Mouse (Mus musculus) limb, embryonic 11.5 days (tissue): ENCODE measurements around the gene Tmem38b. TPM values are rescaled to one million over a fixed set of nuclear protein-coding genes. Genes with fewer than 3 reads are reported as not detected.
"Not testable (repeated sequence)": the region's sequence is repeated elsewhere in the genome, so short reads cannot be mapped to it uniquely, and the experiment has no call there.

Experiments used
- ATAC-seq: fragments of 200-750 bp; cut with Nextera tagmentation; 2 replicates; pipeline ENCODE4 v1.8.0; 2017; ENCODE audit warnings: low read depth; ENCODE audit not compliant: insufficient number of reproducible peaks, low FRiP score, low TSS enrichment
- DNase-seq: peaks from one replicate; pipeline ENCODE4 v3.0.0-alpha.2; 2015; ENCODE audit warnings: low spot score
- H3K27ac ChIP-seq: fragments of 300-500 bp; sonication (generic); replicated peaks from 2 replicates; pipeline ENCODE4 v1.5.1; 2014; ENCODE audit warnings: low read depth, mild to moderate bottlenecking, low read length
- H3K27me3 ChIP-seq: fragments of 300-500 bp; sonication (generic); 2 replicates; pipeline ENCODE4 v1.6.1; 2014; ENCODE audit warnings: mild to moderate bottlenecking, low read length, mixed read lengths; ENCODE audit not compliant: control insufficient read depth, insufficient read depth
- H3K36me3 ChIP-seq: fragments of 300-500 bp; sonication (generic); 2 replicates; pipeline ENCODE4 v1.6.1; 2014; ENCODE audit warnings: mild to moderate bottlenecking, low read length, moderate library complexity, mixed read lengths; ENCODE audit not compliant: control insufficient read depth, insufficient read depth
- H3K4me1 ChIP-seq: fragments of 300-500 bp; sonication (generic); 2 replicates; pipeline ENCODE4 v1.6.1; 2014; ENCODE audit warnings: low read length, mixed read lengths; ENCODE audit not compliant: control insufficient read depth, insufficient read depth
- H3K4me2 ChIP-seq: fragments of 300-500 bp; sonication (generic); 2 replicates; pipeline ENCODE4 v1.6.1; 2014; ENCODE audit warnings: low read depth, mild to moderate bottlenecking, moderate library complexity; ENCODE audit not compliant: severe bottlenecking
- H3K4me3 ChIP-seq: fragments of 300-500 bp; sonication (generic); 2 replicates; pipeline ENCODE4 v1.5.1; 2014; ENCODE audit warnings: low read depth, low read length
- H3K9ac ChIP-seq: fragments of 300-500 bp; sonication (generic); 2 replicates; pipeline ENCODE4 v1.6.1; 2014; ENCODE audit warnings: mild to moderate bottlenecking, low read length
- H3K9me3 ChIP-seq: fragments of 300-500 bp; sonication (generic); 2 replicates; pipeline ENCODE4 v1.6.1; 2016; ENCODE audit warnings: low read length; ENCODE audit not compliant: control insufficient read depth
- WGBS: fragments of 180-500 bp; shearing (Covaris S2); extraction: QIAGEN DNeasy Blood & Tissue Kit; methylation state at CpG from one replicate; pipeline ENCODE4 v1.1.7; 2014; 5-methylcytosine and 5-hydroxymethylcytosine counted together
- polyA plus RNA-seq: library from polyadenylated mRNA; unstranded; fragments of >200 nt; fragmentation: Nextera tagmentation; extraction: Ambion mirVana; gene quantifications from 2 replicates; pipeline ENCODE4 v1.2.1, GENCODE M21; 2014

Gene Tmem38b
- polyA plus RNA-seq, 1 experiment from 2014 or later: 5.4 TPM

DNA sequence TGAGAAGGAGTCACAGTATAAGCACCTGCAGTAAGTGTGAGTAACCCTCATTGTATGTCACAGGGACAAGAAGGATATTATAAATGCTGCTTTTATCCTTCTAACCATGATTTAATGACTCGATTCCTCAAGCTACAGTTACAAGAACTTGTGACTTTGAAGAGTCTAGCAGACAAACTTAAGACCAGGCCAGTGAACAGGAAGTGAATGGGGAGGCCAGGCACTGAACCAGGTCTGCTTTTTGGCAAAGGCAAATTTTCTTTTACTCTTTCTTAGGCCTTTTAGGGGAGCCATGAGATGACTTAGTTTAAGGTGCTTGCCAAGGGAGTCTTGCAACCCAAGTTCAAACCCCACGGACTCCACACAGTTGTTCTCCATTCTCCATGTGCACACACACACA lies 30.1 kb upstream of the Tmem38b start:
- 89% methylated on average over 2 of the region's 2 CpGs for WGBS
- H3K4me1 ChIP-seq: no peaks in the 10 kb centered on the region
- H3K27ac ChIP-seq: no peak overlapping the region
- no peak overlapping the region for H3K9ac ChIP-seq
- H3K9me3 ChIP-seq: no peaks in the 10 kb centered on the region
- no peaks in the 10 kb centered on the region for H3K36me3 ChIP-seq
- ATAC-seq: no peak
- H3K4me3 ChIP-seq: no peak overlapping the region
- H3K4me2 ChIP-seq: no peak overlapping the region
- no peaks in the 10 kb centered on the region for H3K27me3 ChIP-seq
- no peak for DNase-seq

DNA sequence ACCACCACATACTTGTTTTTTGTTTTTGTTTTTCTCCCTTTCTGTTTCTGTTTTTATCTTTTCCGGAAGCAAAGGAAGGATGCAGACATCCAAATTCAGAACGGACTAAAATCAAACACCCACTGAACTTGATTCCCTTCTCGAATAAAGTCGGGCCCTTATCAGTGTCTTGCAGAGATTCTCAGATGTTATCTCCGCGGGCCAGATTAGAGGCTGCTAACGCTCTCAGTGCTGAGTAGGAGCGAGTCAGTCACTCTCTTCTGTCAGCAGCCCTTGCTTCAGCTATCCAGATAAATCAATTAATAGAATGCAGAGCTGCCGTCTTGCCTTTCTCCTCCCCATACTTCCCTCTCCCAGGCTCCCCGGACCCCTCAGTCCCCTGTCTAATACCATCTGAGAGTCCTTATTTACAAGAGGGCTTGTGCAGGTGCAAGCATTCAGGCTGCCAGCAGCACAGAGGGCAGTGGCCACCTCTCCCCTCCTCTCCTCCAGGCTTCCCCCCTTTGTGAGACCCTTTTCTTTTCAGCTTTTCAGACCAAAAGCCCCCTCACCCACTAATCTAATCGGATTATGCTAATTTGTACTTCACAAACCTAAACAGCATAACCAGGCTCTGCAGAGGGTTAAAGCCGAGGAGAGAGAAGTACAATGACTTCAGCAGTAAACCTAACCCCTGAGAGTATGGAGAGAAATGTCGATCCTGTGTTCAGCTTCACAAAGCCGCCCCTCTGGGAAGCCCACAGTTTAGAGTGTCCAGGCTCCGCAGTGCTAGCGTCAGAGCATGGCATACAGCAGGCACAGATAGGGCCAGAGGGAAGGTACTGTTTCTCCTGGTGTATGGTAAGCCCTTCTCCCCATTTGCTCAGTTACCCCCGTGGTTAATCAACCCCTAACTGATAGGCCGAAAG lies 28.7 kb upstream of the Tmem38b start:
- H3K4me2 ChIP-seq: no peak overlapping the region
- H3K4me1 ChIP-seq: no peaks in the 10 kb centered on the region
- no peaks in the 10 kb centered on the region for H3K9me3 ChIP-seq
- no peak overlapping the region for H3K4me3 ChIP-seq
- H3K36me3 ChIP-seq: no peaks in the 10 kb centered on the region
- H3K9ac ChIP-seq: no peak overlapping the region
- 30% methylated on average over 18 of the region's 18 CpGs for WGBS
- DNase-seq: no peak
- H3K27ac ChIP-seq: no peak overlapping the region
- ATAC-seq: no peak
- no peaks in the 10 kb centered on the region for H3K27me3 ChIP-seq

DNA sequence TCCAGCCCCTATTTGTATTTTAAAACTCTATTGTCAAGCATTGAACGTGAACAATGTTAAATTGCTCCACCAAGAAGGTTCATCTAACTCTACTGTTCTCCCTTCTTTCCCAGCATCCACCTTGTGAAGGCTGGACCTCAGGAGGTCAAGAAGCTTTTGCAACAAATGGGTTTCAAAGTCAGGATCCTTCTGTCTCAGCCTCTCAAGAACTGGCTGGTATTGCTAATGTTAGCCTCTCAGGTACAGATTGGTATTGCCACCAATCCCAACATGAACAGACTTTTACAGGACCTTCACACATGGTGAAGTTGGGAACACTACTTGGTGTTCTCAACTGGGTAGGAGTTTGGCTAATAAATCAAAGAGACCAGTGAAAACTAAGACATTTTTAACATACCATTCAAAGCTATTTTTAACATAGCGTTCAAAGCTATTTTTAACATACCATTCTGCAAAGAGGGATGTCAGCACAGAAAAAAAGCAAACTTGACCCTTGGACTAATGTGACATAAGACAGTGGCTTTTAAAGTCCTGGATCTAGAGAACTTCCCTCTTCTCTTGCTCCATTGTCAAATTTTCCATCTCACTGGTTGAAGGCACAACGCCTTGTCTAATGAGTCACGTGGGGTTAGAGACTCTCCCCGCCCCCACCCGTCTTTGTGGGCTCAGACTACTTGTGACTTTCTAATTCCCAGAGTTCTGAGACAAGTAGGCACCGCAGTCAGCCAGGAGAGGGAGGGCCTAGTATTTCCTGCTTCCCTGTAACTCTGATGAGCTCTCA lies 26.8 kb upstream of the Tmem38b start:
- Histone ChIP-seq H3K4me2 (no peak overlapping the region), H3K9me3 (no peaks in the 10 kb centered on the region), H3K4me1 (no peaks in the 10 kb centered on the region), H3K36me3 (no peaks in the 10 kb centered on the region), H3K9ac (no peak overlapping the region), H3K27ac (no peak overlapping the region), H3K4me3 (no peak overlapping the region), H3K27me3 (no peaks in the 10 kb centered on the region)
- DNase-seq: no peak
- 69% methylated on average over 7 of the region's 7 CpGs for WGBS
- no peak for ATAC-seq

DNA sequence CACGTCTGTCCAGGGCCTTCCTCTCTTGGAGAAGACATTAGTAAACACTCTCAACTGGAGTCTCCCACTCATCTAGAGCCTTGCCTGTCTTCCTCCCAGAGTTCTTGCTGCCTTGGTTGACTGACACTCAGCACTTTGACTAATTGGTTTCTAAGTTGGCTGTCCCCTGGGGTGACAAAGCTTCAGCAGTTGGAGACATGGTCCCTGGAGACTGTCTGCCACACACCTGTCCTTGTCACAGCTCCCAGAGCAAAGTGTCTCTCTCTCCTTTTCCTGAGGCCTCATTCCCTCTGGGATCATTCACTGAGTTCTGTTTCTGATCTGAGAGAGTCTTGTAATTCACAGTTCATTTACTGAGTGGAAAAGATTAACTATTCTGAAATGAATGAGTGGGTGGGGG lies 26.1 kb upstream of the Tmem38b start:
- no peak for DNase-seq
- 77% methylated on average over 1 of the region's 1 CpGs for WGBS

DNA sequence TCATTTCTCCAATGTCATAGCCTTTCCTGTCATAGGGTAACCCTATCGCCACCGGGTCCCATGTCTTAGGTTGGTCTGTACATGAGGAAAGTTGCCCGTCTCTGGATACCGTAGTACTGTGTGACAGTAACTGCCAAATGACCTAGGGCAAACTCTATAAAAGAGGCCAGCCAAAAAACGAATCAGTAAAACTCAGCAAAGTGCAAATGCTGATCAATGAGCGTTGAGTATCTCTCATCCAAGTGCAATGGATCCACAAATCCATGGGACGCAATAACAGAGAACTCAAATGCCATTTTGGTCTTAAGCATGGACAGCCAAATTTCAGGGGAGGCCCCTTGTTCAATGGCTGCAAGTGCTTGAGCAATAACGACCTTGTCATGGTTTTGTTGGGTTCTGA lies 22.2 kb upstream of the Tmem38b start:
- H3K4me1 ChIP-seq, H3K4me3 ChIP-seq, ATAC-seq, H3K27me3 ChIP-seq, H3K27ac ChIP-seq, H3K36me3 ChIP-seq, H3K9ac ChIP-seq, DNase-seq, H3K9me3 ChIP-seq, H3K4me2 ChIP-seq: not testable (repeated sequence)
- WGBS: 94% methylated on average over 8 of the region's 8 CpGs

More for the DNA sequence above, 26.1 kb upstream of the Tmem38b start:
- Histone ChIP-seq H3K27ac (no peak overlapping the region), H3K27me3 (no peaks in the 10 kb centered on the region), H3K9me3 (no peaks in the 10 kb centered on the region), H3K4me3 (no peak overlapping the region), H3K9ac (no peak overlapping the region), H3K36me3 (no peaks in the 10 kb centered on the region), H3K4me2 (no peak overlapping the region), H3K4me1 (no peaks in the 10 kb centered on the region)
- ATAC-seq: no peak

DNA sequence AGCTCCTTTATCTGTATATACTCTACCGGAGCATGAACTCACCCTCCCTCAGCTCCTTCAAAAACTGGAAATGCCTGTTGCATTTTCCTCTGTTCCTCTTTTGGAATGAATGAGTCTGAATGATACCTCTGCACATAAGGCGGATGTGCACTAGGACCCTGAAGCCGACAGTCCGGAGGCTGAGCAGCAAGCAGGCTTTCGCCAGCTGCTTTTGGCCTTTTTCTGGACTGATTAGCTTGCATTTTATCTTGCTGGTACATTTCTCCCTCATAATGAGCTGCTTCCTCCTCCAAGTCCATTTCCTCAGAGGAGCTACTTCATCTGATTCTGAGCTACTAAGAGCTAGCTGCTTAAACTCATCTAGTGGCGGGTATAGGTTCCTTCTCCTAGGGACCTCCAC lies 19.4 kb upstream of the Tmem38b start:
- H3K27ac ChIP-seq, H3K4me2 ChIP-seq, H3K36me3 ChIP-seq, H3K4me1 ChIP-seq, H3K27me3 ChIP-seq, H3K9me3 ChIP-seq, H3K9ac ChIP-seq, H3K4me3 ChIP-seq, ATAC-seq, DNase-seq: not testable (repeated sequence)
- WGBS: 92% methylated on average over 6 of the region's 6 CpGs

DNA sequence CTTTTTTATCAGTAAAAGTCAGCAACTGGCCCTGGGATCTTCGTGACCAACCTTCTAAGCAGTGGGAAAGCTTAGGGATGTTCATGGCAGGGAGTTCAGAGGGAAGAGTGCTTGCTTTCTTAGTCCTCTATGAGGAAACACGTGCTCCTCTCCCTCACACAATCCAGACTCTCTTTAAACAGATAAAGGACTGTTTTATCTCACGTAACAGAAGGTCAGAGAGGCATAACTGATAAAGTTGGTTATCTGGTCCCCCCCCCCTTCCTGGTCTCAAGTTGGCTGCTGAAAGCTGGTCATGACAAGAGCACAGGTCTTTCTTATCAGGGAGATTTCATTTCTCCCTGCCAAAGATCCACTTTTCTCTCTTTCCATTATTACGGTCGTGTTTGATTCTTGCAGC lies 7.5 kb upstream of the Tmem38b start:
- Histone ChIP-seq H3K4me1 (no peaks in the 10 kb centered on the region), H3K27ac (no peak overlapping the region), H3K4me2 (no peak overlapping the region), H3K27me3 (no peaks in the 10 kb centered on the region), H3K36me3 (no peaks in the 10 kb centered on the region), H3K9ac (no peak overlapping the region), H3K9me3 (no peaks in the 10 kb centered on the region), H3K4me3 (no peak overlapping the region)
- ATAC-seq (no peak), DNase-seq (no peak)
- 71% methylated on average over 5 of the region's 5 CpGs for WGBS

DNA sequence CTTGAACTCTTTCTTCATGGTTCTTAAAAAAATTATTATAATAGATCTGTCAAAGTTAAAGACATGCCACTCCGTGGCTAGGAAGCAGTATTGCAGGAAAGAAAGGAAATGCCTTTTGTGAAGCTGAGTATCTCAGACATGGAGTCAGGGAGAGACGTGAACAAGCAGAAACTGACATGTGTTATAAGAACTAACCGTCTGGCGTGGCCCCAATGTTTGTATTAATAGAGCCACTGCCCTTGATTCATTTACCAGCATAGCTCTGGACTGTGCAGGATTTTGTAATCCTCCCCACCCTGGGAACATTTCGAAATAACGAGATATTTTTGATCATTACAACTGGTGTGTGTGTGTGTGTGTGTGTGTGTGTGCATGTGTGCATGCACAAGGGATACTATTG lies 2.1 kb upstream of the Tmem38b start:
- Histone ChIP-seq H3K36me3 (no peaks in the 10 kb centered on the region), H3K27me3 (no peaks in the 10 kb centered on the region), H3K4me1 (no peaks in the 10 kb centered on the region), H3K4me3 (no peak overlapping the region), H3K27ac (no peak overlapping the region), H3K9me3 (no peaks in the 10 kb centered on the region), H3K4me2 (no peak overlapping the region), H3K9ac (no peak overlapping the region)
- WGBS: 73% methylated on average over 6 of the region's 6 CpGs
- DNase-seq (no peak), ATAC-seq (no peak)
